Mouse (Mus musculus): ENCODE measurements at regions not wholly inside any gene's neighbourhood (a gene's known extent, or its start where the extent isn't known, plus 50 kb on each side); places are given as distances from the start of the nearest gene placed in this dataset.

DNA sequence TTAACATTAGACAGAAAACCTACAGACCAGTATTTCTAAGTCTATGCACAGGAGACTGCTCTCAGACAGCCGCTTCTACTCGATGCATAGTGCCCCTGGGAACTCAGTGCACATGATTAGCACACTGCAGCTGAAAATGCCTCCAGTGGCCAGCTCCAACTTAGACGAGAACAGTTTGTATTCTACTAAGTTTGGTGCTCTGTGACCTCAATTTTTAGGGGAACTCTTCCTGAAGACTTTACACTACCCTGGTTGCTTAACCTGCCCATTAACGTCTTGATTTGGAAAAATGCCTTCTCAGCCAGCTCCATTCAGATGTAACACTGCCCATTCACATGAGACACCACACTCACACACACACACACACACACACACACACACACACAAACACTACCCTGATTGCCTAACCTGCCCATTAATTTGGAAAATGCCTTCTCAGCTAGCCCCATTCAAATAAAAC, 130.9 kb upstream of the Cpeb2 start:
- TF ChIP-seq ZC3H11A (IDR thresholded peaks at IDR 0.05; ENCODE audit: low read depth, low read length) (no peak), NRF1 (IDR thresholded peaks at IDR 0.05; ENCODE audit: low read depth, low read length) (no peak), USF1 (IDR thresholded peaks at IDR 0.05; ENCODE audit: low read depth, low read length) (no peak), POLR2AphosphoS2 (IDR thresholded peaks at IDR 0.05; ENCODE audit: low read depth, low read length) (no peak), RAD21 (IDR thresholded peaks at IDR 0.05; ENCODE audit: low read depth, low read length) (no peak), CTCF (conservative IDR thresholded peaks at IDR 0.05 in 1 of 2, IDR thresholded peaks at IDR 0.05 in 1 of 2; ENCODE audit: low read depth in 2 of 2, low read length in 2 of 2) (no peak), SIN3A (IDR thresholded peaks at IDR 0.05; ENCODE audit: low read length) (no peak), MAX (IDR thresholded peaks at IDR 0.05; ENCODE audit: low read length) (no peak), TCF12 (IDR thresholded peaks at IDR 0.05; ENCODE audit: low read depth, low read length) (no peak)
